Mouse (Mus musculus) liver, postnatal 0 days (tissue): Measurements from ENCODE around the gene Akap10.

Source experiments
- CTCF ChIP-seq: sonication (generic); IDR thresholded peaks from 2 replicates; pipeline ENCODE4 v1.5.1; 2016; ENCODE audit warnings: antibody characterized with exemption, low read depth
- EP300 ChIP-seq: IDR thresholded peaks from 2 replicates; pipeline ENCODE4 v1.6.1; 2016; ENCODE audit warnings: antibody characterized with exemption, low read depth, mild to moderate bottlenecking

DNA sequence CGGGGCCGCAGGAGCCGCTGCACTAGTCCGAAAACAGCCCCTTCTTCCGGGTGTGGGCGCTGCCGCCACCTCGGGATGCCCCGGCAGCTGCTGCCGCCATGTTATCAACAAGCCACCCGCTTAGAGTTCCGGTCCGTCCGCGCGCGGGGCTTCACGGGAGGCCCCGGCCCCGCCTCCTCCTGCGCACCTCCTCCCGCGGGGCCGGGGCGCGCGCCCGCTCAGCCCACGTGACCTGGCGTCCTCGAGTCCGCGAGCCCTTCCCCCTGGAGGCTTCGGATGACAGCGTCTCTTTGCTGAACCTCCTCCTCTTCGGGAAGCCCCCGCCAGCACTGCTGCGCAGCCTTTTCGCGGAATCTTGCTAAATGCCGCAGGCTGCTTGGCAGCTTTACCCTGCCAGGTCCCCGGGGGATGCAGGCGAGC, at the start of gene Akap10:
- TF ChIP-seq CTCF (peak; percentile 12; the same call in 1 of the 2 replicates), EP300 (no peak)
